Mouse (Mus musculus): ENCODE data around the gene Mtor. TPM values are rescaled to one million over a fixed set of nuclear protein-coding genes. Genes with fewer than 3 reads are reported as not detected.

The Mtor gene
- polyA plus RNA-seq, 1 experiment from 2014 or later: 31.2 TPM

DNA sequence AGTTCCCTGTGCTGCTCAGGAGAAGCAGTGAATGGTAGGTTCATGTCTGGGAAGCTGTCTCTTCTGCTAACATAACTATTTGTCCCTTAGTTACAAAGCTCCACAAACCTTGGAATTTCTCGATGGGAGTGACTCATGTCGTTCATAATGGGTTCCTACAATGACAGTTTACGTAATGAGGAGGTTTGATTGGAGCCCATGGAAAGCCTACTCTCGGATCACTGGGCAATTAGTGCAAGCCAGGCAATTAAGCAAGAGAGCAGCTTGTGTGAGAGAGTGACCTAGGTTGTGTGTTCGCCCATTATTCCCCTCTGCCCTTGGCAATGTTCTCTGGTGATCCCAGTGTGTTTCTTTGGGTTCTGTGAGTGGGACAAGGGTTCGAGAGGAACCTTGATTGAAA lies 147.5 kb downstream of the Mtor start:
- H3K27ac ChIP-seq: 0 out of 2 replicates have a peak overlapping the region, but pooled peaks have one; percentile 42
- no peaks in the 10 kb centered on the region for H3K27me3 ChIP-seq
- H3K4me2 ChIP-seq: no peak overlapping the region; the same call in 1 of the 2 replicates
- H3K36me3 ChIP-seq (replicated peaks): peaks cover 63% of the 10 kb centered on the region
- no peaks in the 10 kb centered on the region for H3K9me3 ChIP-seq
- H3K4me3 ChIP-seq (replicated peaks): no peak overlapping the region
- 53% methylated on average over 6 of the region's 6 CpGs for WGBS
- H3K9ac ChIP-seq: no peak overlapping the region
- no peak for ATAC-seq (ENCODE audit: low FRiP score)
- peaks cover 28% of the 10 kb centered on the region for H3K4me1 ChIP-seq

DNA sequence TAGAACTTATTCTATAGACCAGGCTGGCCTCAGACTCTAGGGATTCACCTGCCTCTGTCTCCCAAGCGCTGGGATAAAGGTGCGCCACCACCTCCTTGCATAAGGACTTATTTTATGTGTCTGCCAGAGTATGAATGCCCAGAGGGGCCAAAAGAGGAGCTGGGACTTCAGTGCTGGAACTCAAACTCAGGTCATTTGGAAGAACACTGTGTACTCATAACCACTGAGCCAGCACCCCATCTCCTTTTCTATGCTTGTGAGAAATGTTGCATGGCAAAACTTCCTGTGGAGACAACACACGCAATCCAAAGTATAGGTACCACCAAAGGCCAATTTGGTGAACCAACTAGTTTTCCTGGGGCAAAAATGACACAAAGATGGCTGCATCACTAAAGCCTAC lies 148.3 kb downstream of the Mtor start:
- no peak overlapping the region for H3K4me2 ChIP-seq
- H3K4me3 ChIP-seq (replicated peaks): no peak overlapping the region
- H3K27ac ChIP-seq: no peak overlapping the region
- no peak for ATAC-seq (ENCODE audit: low FRiP score)
- WGBS: 98% methylated on average over 3 of the region's 3 CpGs
- no peaks in the 10 kb centered on the region for H3K27me3 ChIP-seq
- peaks cover 28% of the 10 kb centered on the region for H3K4me1 ChIP-seq
- H3K36me3 ChIP-seq (replicated peaks): peaks cover 63% of the 10 kb centered on the region
- no peak overlapping the region for H3K9ac ChIP-seq
- H3K9me3 ChIP-seq: no peaks in the 10 kb centered on the region

DNA sequence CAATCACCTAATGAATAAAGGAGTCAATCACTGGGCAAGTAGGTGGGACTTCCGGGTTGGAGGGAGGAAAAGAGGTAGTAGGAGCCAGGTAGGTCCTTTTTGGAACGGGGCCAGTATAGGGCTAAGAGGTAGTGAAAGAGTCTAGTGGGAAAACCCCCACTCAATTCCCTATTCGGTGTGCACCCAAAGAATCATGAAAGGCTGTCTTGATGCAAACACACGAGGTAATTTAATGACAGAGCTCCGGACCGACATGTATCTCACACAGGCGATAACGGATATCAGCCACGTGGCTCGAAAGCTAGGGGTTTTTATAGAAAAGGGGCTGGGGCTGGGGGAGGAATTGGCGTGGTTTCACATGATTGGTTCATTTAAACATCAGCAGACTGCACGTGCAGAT lies 150.4 kb downstream of the Mtor start:
- no peak overlapping the region for H3K27ac ChIP-seq
- H3K9me3 ChIP-seq: no peaks in the 10 kb centered on the region
- peaks cover 52% of the 10 kb centered on the region for H3K36me3 ChIP-seq (replicated peaks)
- H3K4me2 ChIP-seq: no peak overlapping the region
- ATAC-seq (ENCODE audit: low FRiP score): no peak
- H3K27me3 ChIP-seq: no peaks in the 10 kb centered on the region
- peaks cover 11% of the 10 kb centered on the region; the same call in 1 of the 2 replicates for H3K4me1 ChIP-seq
- no peak overlapping the region for H3K9ac ChIP-seq
- no peak overlapping the region for H3K4me3 ChIP-seq (replicated peaks)
- WGBS: 97% methylated on average over 12 of the region's 12 CpGs

DNA sequence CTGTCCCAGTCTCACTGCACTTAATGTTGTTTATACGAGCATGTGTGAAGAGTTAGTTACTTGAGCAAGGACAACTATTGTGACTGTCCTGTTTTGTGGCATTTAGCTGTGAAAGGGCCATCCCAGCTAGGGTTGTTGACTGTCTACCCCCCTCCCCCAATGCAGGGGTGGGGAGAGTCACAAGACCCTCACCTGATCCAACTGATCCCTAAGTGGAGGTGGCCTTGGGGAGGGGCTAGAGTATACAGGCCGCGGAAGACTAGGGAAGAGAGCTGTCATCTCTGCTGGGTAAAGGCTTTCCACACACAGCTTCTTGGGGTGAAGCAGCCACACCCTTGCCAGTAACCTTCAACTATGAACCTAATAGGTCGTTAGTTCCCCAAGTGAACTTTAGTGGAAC lies 151.9 kb downstream of the Mtor start:
- Histone ChIP-seq H3K4me3 (replicated peaks) (no peak overlapping the region), H3K36me3 (replicated peaks) (peaks cover 37% of the 10 kb centered on the region), H3K27ac (no peak overlapping the region), H3K4me1 (0 out of 2 replicates have a peak, but pooled peaks cover 6% of the 10 kb centered on the region), H3K9ac (no peak overlapping the region), H3K9me3 (no peaks in the 10 kb centered on the region), H3K27me3 (no peaks in the 10 kb centered on the region), H3K4me2 (no peak overlapping the region)
- no peak for ATAC-seq (ENCODE audit: low FRiP score)
- WGBS: 90% methylated on average over 4 of the region's 4 CpGs

DNA sequence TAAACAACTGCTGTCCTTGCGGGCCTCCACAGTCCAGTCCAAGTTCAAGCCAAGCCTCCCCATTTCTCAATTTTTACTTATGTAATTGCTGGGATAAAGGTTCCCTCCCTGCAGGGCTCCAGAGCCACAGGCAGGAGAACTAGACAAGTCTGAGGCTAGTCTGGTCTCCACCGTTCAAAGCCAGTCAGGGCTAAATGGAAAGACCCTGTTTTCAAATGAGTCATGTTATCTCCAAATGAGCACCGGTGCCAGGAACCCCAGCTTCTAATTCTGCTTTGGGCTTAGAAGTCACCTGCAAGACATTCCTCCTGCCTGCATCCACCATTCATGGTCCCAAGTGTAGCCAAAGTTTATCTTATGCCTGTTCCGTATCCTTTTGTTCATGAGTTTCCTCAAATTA lies 153.5 kb downstream of the Mtor start:
- no peak overlapping the region for H3K4me2 ChIP-seq
- WGBS: 90% methylated on average over 4 of the region's 4 CpGs
- no peak overlapping the region for H3K4me3 ChIP-seq (replicated peaks)
- H3K27ac ChIP-seq: no peak overlapping the region
- ATAC-seq (ENCODE audit: low FRiP score): no peak
- H3K4me1 ChIP-seq: no peaks in the 10 kb centered on the region
- no peaks in the 10 kb centered on the region for H3K27me3 ChIP-seq
- no peaks in the 10 kb centered on the region for H3K9me3 ChIP-seq
- H3K9ac ChIP-seq: no peak overlapping the region
- peaks cover 23% of the 10 kb centered on the region for H3K36me3 ChIP-seq (replicated peaks)

DNA sequence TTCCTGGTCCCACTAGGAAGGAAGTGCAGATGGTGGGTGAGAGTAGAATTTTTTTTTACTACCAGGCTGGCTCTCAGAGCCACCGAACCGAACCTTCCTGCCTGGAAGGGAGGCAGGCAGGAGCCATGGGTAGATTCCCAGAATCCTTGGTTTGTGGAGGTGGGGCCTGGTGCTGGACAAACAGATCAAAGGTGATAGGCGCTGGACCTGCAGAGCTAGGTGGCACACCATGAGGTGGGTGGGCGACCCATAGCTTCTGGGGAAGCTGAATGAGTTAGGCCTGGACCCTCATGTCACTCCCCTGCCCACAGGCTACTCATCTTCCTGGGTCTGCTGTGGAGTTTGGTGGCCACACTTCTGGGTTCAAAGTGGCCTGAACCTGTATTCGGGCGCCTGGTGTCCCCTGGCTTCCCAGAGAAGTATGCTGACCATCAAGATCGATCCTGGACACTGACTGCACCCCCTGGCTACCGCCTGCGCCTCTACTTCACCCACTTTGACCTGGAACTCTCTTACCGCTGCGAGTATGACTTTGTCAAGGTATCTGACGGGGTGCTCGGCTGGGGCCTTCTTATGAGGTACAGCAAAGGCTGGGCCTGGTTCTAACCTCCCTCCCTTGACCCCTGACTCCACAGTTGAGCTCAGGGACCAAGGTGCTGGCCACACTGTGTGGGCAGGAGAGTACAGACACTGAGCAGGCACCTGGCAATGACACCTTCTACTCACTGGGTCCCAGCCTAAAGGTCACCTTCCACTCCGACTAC lies 154.1 kb downstream of the Mtor start, which contains the start of gene Masp2:
Gene Masp2, plus strand, starts transcription at position 198 of the 764 bp plus-strand sequence.
- 90% methylated on average over 14 of the region's 14 CpGs for WGBS

DNA sequence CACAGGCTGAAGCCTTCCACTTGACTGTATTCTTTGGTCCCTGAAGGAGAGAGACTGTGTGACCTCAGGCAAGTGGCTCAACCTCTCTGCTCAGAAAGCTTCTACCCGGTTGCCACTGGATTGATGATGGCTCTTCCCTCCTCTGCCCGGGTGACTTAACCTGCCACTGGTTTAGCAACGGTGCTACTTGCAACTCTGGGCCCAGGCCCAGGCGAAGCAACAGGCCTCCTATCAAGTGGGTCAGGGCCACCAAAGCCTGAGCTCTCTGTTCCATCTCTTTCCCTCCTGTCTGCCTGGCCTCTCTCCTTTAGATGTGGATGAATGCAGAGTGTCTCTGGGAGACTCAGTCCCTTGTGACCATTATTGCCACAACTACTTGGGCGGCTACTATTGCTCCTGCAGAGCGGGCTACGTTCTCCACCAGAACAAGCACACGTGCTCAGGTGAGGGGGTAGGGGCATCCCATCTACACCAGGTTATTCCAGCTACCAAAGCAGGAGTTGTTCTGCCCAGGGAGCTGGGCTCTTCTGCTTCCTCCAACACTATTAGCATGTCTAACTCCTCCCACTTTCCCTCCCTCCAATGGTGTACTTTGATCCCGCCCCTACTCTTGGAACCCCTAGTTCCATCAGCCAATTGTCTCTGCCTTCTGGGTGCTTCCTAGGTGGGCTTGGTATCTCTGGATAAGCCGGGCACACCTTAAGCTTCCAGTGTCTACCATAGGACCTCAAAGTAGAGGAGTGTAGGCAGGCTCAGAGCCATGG lies 155.1 kb downstream of the Mtor start:
- 68% methylated on average over 10 of the region's 10 CpGs for WGBS
- H3K4me3 ChIP-seq (replicated peaks): no peak overlapping the region
- peaks cover 10% of the 10 kb centered on the region for H3K36me3 ChIP-seq (replicated peaks)
- H3K9me3 ChIP-seq: no peaks in the 10 kb centered on the region
- H3K4me2 ChIP-seq: no peak overlapping the region
- no peak overlapping the region for H3K9ac ChIP-seq
- no peak for ATAC-seq (ENCODE audit: low FRiP score)
- H3K27me3 ChIP-seq: no peaks in the 10 kb centered on the region
- no peak overlapping the region for H3K27ac ChIP-seq
- H3K4me1 ChIP-seq: no peaks in the 10 kb centered on the region

More for the DNA sequence above, 154.1 kb downstream of the Mtor start, which contains the start of gene Masp2:
- H3K27ac ChIP-seq: no peak within 1 kb of the TSS
- H3K27me3 ChIP-seq: no peaks in the 10 kb centered on the region
- H3K4me3 ChIP-seq (replicated peaks): no peak within 1 kb of the TSS
- H3K36me3 ChIP-seq (replicated peaks): peaks cover 18% of the 10 kb centered on the region
- no peak for ATAC-seq (ENCODE audit: low FRiP score)
- no peak within 1 kb of the TSS for H3K4me2 ChIP-seq
- H3K4me1 ChIP-seq: no peaks in the 10 kb centered on the region
- no peak within 1 kb of the TSS for H3K9ac ChIP-seq
- H3K9me3 ChIP-seq: no peaks in the 10 kb centered on the region

DNA sequence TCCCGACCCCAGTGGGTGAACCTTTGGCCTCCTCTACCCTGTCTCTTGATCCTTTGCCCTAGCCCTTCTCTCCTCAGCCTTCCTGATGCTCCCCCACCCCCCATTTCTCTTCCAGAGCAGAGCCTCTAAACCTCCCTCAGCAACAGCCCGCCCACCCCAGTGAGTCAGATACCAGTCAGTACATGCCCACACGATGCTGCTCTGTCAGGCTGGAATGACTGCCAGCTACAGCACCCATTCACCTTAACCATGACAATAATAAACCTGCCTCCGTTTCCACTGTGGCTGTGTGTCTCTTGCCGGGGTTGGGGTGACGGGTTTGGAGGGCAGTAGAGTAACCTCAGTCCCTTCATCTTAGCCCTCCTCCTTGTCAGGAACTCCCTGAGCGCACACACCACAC lies 155.7 kb downstream of the Mtor start:
- Histone ChIP-seq H3K4me1 (no peaks in the 10 kb centered on the region), H3K4me3 (replicated peaks) (no peak overlapping the region), H3K27me3 (no peaks in the 10 kb centered on the region), H3K4me2 (no peak overlapping the region), H3K9ac (no peak overlapping the region), H3K27ac (no peak overlapping the region), H3K9me3 (no peaks in the 10 kb centered on the region), H3K36me3 (replicated peaks) (peaks cover 4% of the 10 kb centered on the region; the same call in 1 of the 2 replicates)
- ATAC-seq (ENCODE audit: low FRiP score): no peak
- 85% methylated on average over 7 of the region's 7 CpGs for WGBS

DNA sequence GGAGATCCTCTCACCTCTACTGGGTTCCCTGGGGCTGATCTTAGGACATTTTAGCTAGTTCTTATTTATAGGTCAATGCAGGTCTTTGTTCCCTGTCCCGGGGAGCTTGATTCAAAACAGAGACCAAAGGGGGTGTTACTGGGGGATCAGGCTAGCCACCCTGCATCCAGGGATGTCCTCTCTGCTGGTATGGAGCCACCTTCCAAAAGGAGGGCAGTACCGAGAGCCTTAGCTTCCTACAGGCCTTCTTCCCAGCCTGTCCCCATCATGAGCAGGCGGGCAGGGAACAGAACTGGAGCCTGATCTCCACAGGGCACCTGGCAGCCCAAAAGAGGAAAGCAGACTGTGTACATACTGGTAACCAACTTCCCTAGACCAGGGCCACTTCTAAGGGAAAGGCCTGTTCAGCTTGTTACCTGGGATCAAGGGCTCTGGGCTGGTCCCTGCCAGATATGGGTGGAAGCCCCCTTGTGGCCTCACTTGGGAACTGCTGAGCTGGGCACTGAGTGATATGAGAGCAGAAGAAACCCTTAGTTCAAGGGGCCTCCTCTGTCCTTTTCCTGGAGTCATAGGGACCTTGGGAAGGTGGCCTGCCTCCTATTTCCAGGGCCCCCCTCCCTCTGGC lies 156.2 kb downstream of the Mtor start:
- Histone ChIP-seq H3K4me3 (replicated peaks) (no peak overlapping the region), H3K27me3 (no peaks in the 10 kb centered on the region), H3K4me2 (no peak overlapping the region), H3K27ac (no peak overlapping the region), H3K36me3 (replicated peaks) (no peaks in the 10 kb centered on the region; the same call in 1 of the 2 replicates), H3K9ac (no peak overlapping the region), H3K4me1 (no peaks in the 10 kb centered on the region), H3K9me3 (no peaks in the 10 kb centered on the region)
- WGBS: 89% methylated on average over 3 of the region's 3 CpGs
- peak; percentile 50; the same call in 1 of the 2 replicates for ATAC-seq (ENCODE audit: low FRiP score)

Other genes with a start within 250 kb of the Mtor start
- gene Disp3, start 160.6 kb upstream of the Mtor start, polyA plus RNA-seq (2016; fragmentation: Nextera tagmentation; extraction: Ambion mirVana): 4.8 and 4.9 TPM in 2 replicates
- 19.1 and 20.8 TPM in 2 replicates for gene Ubiad1, start 3.8 kb upstream of the Mtor start, polyA plus RNA-seq (2016; fragmentation: Nextera tagmentation; extraction: Ambion mirVana)
- 0.29 and 0.51 TPM in 2 replicates for gene Angptl7, start 51.8 kb downstream of the Mtor start, polyA plus RNA-seq (2016; fragmentation: Nextera tagmentation; extraction: Ambion mirVana)
- gene Exosc10, start 109.8 kb downstream of the Mtor start, polyA plus RNA-seq (2016; fragmentation: Nextera tagmentation; extraction: Ambion mirVana): 102 and 105 TPM in 2 replicates
- 163 and 166 TPM in 2 replicates for gene Srm, start 142.9 kb downstream of the Mtor start, polyA plus RNA-seq (2016; fragmentation: Nextera tagmentation; extraction: Ambion mirVana)
- 0.27 and 0.50 TPM in 2 replicates for gene Masp2, start 153.9 kb downstream of the Mtor start, polyA plus RNA-seq (2016; fragmentation: Nextera tagmentation; extraction: Ambion mirVana)
- 447 and 449 TPM in 2 replicates for gene Tardbp, start 178.4 kb downstream of the Mtor start, polyA plus RNA-seq (2016; fragmentation: Nextera tagmentation; extraction: Ambion mirVana)
- gene Gm572, start 194.7 kb downstream of the Mtor start, polyA plus RNA-seq (2016; fragmentation: Nextera tagmentation; extraction: Ambion mirVana): not detected in 2 replicates